12 mouse cellular contexts compared by ENCODE assay signal in genomic region chr12:112658619-112659018, GRCm38 (mm10). TPM values are rescaled to one million over a fixed set of nuclear protein-coding genes. Genes with fewer than 3 reads are reported as not detected.
DNase-seq lines count a peak whose midpoint lies in the region; ATAC-seq and TF ChIP-seq lines count a peak whose summit lies in the region.
"Had no signal": no experiment of that assay in that cellular context is flagged by ENCODE, and none has a peak within 500 bp of the region (broad histone marks: within the 10 kb centered on the region; RNA-seq: fewer than 3 reads in every experiment).

No protein-coding gene starts in this region.

- DNase-seq in lung, adult 2 months: no peak
- DNase-seq in adrenal gland, postnatal 25 days: peak; percentile 77
- DNase-seq in cerebellum, postnatal 10 days: peak; percentile 75 to 80
- DNase-seq in T-cell, adult 2 months (ENCODE audit: low spot score): no peak
- DNase-seq: layer of hippocampus, adult 9-11 months had no signal

- no peak for ATAC-seq in heart, embryonic 14.5 days (ENCODE audit: insufficient number of reproducible peaks, insufficient read depth, low FRiP score, low read depth)
- ATAC-seq in heart, embryonic 11.5 days (replicated peaks; ENCODE audit: insufficient number of reproducible peaks, low FRiP score, low TSS enrichment): no peak
- no peak for ATAC-seq in lung, embryonic 15.5 days (ENCODE audit: borderline replicate concordance, extremely low read depth, low FRiP score, low TSS enrichment)
- ATAC-seq: activated CD4-positive, CD25-positive, alpha-beta regulatory T cell, adult 4 months; intestine, embryonic 15.5 days; liver, embryonic 12.5 days had no signal

- H3K9ac ChIP-seq in heart, embryonic 14.5 days (ENCODE audit: low read length): peak overlapping the region; percentile 36; the same call in 1 of the 2 replicates
- no peak overlapping the region for H3K9ac ChIP-seq in heart, embryonic 11.5 days (ENCODE audit: low read depth, low read length)
- H3K9ac ChIP-seq in lung, embryonic 15.5 days: 0 out of 2 replicates have a peak overlapping the region, but pooled peaks have one; percentile 2
- H3K9ac ChIP-seq: intestine, embryonic 15.5 days; liver, embryonic 12.5 days had no signal

- 87% methylated on average over 7 of the region's 7 CpGs for whole genome bisulfite sequencing in heart, embryonic 14.5 days
- WGBS in heart, embryonic 11.5 days (ENCODE audit: insufficient replicate concordance): 91% methylated on average over 7 of the region's 7 CpGs
- 77% methylated on average over 7 of the region's 7 CpGs for WGBS in lung, embryonic 15.5 days
- 78% methylated on average over 7 of the region's 7 CpGs for WGBS in lung, adult 2 months

- no peak for TF ChIP-seq POLR2A in lung, adult 2 months (IDR thresholded peaks at IDR 0.05; ENCODE audit: borderline replicate concordance, extremely low read depth, low read depth, low read length)

- TF ChIP-seq CTCF in lung, adult 2 months (IDR thresholded peaks at IDR 0.05; ENCODE audit: insufficient read depth, low read length): no peak

- H3K27ac ChIP-seq in heart, embryonic 14.5 days (replicated peaks in 1 of 2; ENCODE audit: control insufficient read depth in 1 of 2, insufficient read depth in 1 of 2, low read depth in 2 of 2, low read length in 2 of 2): 0 out of 4 replicates have a peak overlapping the region, but pooled peaks of 1 of the 2 experiments have one; percentile 98
- no peak overlapping the region for H3K27ac ChIP-seq in heart, embryonic 11.5 days (ENCODE audit: low read depth, low read length)
- H3K27ac ChIP-seq in lung, embryonic 15.5 days: no peak overlapping the region
- H3K27ac ChIP-seq: intestine, embryonic 15.5 days; liver, embryonic 12.5 days; midbrain, embryonic 12.5 days had no signal

- H3K4me1 ChIP-seq in heart, embryonic 14.5 days (ENCODE audit: control insufficient read depth in 2 of 2, insufficient read depth in 2 of 2, low read length in 2 of 2): peaks cover 43 to 67% of the 10 kb centered on the region in 2 experiments
- H3K4me1 ChIP-seq in heart, embryonic 11.5 days (ENCODE audit: control insufficient read depth, insufficient read depth, low read length): peaks cover 49% of the 10 kb centered on the region
- H3K4me1 ChIP-seq in lung, embryonic 15.5 days: peaks cover 50% of the 10 kb centered on the region
- no peaks in the 10 kb centered on the region; the same call in 1 of the 2 replicates for H3K4me1 ChIP-seq in lung, adult 2 months (ENCODE audit: control insufficient read depth, insufficient read depth, low read length)

- H3K9me3 ChIP-seq in heart, embryonic 14.5 days (ENCODE audit: control insufficient read depth, low read length): no peaks in the 10 kb centered on the region
- no peaks in the 10 kb centered on the region for H3K9me3 ChIP-seq in heart, embryonic 11.5 days (replicated peaks; ENCODE audit: control insufficient read depth, low read length)
- H3K9me3 ChIP-seq in lung, embryonic 15.5 days: no peaks in the 10 kb centered on the region
- H3K9me3 ChIP-seq: intestine, embryonic 15.5 days; liver, embryonic 12.5 days; midbrain, embryonic 12.5 days had no signal

- H3K36me3 ChIP-seq in heart, embryonic 14.5 days (ENCODE audit: control insufficient read depth, insufficient read depth, low read length): peaks cover 93% of the 10 kb centered on the region
- H3K36me3 ChIP-seq in heart, embryonic 11.5 days (ENCODE audit: control insufficient read depth, insufficient read depth, low read length): peaks cover 56% of the 10 kb centered on the region
- peaks cover 77% of the 10 kb centered on the region for H3K36me3 ChIP-seq in lung, embryonic 15.5 days

- H3K27me3 ChIP-seq in heart, embryonic 14.5 days (ENCODE audit: control insufficient read depth, insufficient read depth, low read length): no peaks in the 10 kb centered on the region
- no peaks in the 10 kb centered on the region for H3K27me3 ChIP-seq in heart, embryonic 11.5 days (ENCODE audit: control insufficient read depth, insufficient read depth, low read length)
- H3K27me3 ChIP-seq in lung, embryonic 15.5 days: no peaks in the 10 kb centered on the region
- H3K27me3 ChIP-seq: intestine, embryonic 15.5 days; liver, embryonic 12.5 days; midbrain, embryonic 12.5 days had no signal

- H3K4me2 ChIP-seq in heart, embryonic 14.5 days (ENCODE audit: low read length): no peak overlapping the region
- H3K4me2 ChIP-seq in heart, embryonic 11.5 days: no peak overlapping the region
- H3K4me2 ChIP-seq in lung, embryonic 15.5 days: no peak overlapping the region
- H3K4me2 ChIP-seq: intestine, embryonic 15.5 days; liver, embryonic 12.5 days; midbrain, embryonic 12.5 days had no signal

- H3K4me3 ChIP-seq in heart, embryonic 14.5 days (ENCODE audit: control insufficient read depth in 1 of 2, insufficient read depth in 1 of 2, low read depth in 1 of 2, low read length in 2 of 2): no peak overlapping the region
- H3K4me3 ChIP-seq in heart, embryonic 11.5 days (ENCODE audit: low read depth, low read length): no peak overlapping the region
- no peak overlapping the region for H3K4me3 ChIP-seq in lung, embryonic 15.5 days
- no peak overlapping the region for H3K4me3 ChIP-seq in lung, adult 2 months (replicated peaks; ENCODE audit: extremely low read depth, low read depth, low read length)
- H3K4me3 ChIP-seq: intestine, embryonic 15.5 days; liver, embryonic 12.5 days; midbrain, embryonic 12.5 days had no signal

RNA-seq across cellular contexts. Expression of gene Siva1, which starts 14.1 kb away (rescaled TPM):
- polyA plus RNA-seq in heart, embryonic 14.5 days (2014; fragmentation: Nextera tagmentation; extraction: Ambion mirVana): 136 and 153 TPM in 2 replicates
- 141 and 156 TPM in 2 replicates for polyA plus RNA-seq in heart, embryonic 11.5 days (2014; fragmentation: Nextera tagmentation; extraction: Ambion mirVana)
- 232 and 246 TPM in 2 replicates for polyA plus RNA-seq in lung, embryonic 15.5 days (2015; fragmentation: Nextera tagmentation; extraction: Ambion mirVana)
- polyA plus RNA-seq in lung, adult 2 months (2012; rRNA removed): 58.6 and 66.5 TPM in 2 replicates
- total RNA-seq in adrenal gland, postnatal 25 days (2021): 34.8 and 46.0 TPM in 2 replicates

RNA-seq across cellular contexts. Expression of gene Akt1, which starts 16.1 kb away (rescaled TPM):
- 163 and 182 TPM in 2 replicates for polyA plus RNA-seq in heart, embryonic 14.5 days (2014; fragmentation: Nextera tagmentation; extraction: Ambion mirVana)
- polyA plus RNA-seq in heart, embryonic 11.5 days (2014; fragmentation: Nextera tagmentation; extraction: Ambion mirVana): 94.2 and 108 TPM in 2 replicates
- 145 and 157 TPM in 2 replicates for polyA plus RNA-seq in lung, embryonic 15.5 days (2015; fragmentation: Nextera tagmentation; extraction: Ambion mirVana)
- polyA plus RNA-seq in lung, adult 2 months (2012; rRNA removed): 166 and 187 TPM in 2 replicates
- 395 and 413 TPM in 2 replicates for total RNA-seq in adrenal gland, postnatal 25 days (2021)

RNA-seq across cellular contexts. Expression of gene Zbtb42, which starts 20.0 kb away (rescaled TPM):
- 5.3 and 6.7 TPM in 2 replicates for polyA plus RNA-seq in heart, embryonic 14.5 days (2014; fragmentation: Nextera tagmentation; extraction: Ambion mirVana)
- 2.8 and 4.2 TPM in 2 replicates for polyA plus RNA-seq in heart, embryonic 11.5 days (2014; fragmentation: Nextera tagmentation; extraction: Ambion mirVana)
- 11.4 TPM in 2 replicates for polyA plus RNA-seq in lung, embryonic 15.5 days (2015; fragmentation: Nextera tagmentation; extraction: Ambion mirVana)
- 40.9 and 51.2 TPM in 2 replicates for polyA plus RNA-seq in lung, adult 2 months (2012; rRNA removed)
- total RNA-seq in adrenal gland, postnatal 25 days (2021): 7.9 and 12.8 TPM in 2 replicates

RNA-seq across cellular contexts. Expression of gene Adssl1, which starts 38.8 kb away (rescaled TPM):
- polyA plus RNA-seq in heart, embryonic 14.5 days (2014; fragmentation: Nextera tagmentation; extraction: Ambion mirVana): 88.3 and 89.7 TPM in 2 replicates
- 73.3 and 75.2 TPM in 2 replicates for polyA plus RNA-seq in heart, embryonic 11.5 days (2014; fragmentation: Nextera tagmentation; extraction: Ambion mirVana)
- 8.3 and 9.3 TPM in 2 replicates for polyA plus RNA-seq in lung, embryonic 15.5 days (2015; fragmentation: Nextera tagmentation; extraction: Ambion mirVana)
- 33.3 and 39.0 TPM in 2 replicates for polyA plus RNA-seq in lung, adult 2 months (2012; rRNA removed)
- total RNA-seq in adrenal gland, postnatal 25 days (2021): 17.8 and 21.0 TPM in 2 replicates

Comparison
In these comparisons a context has a peak if more than half of its experiments do, and no peak if none do; other contexts are left out.
1. DNase-seq: peak in adrenal gland, postnatal 25 days (single experiment) and cerebellum, postnatal 10 days (2 of 2); none in lung, adult 2 months (single experiment) and T-cell, adult 2 months (single experiment).